Mouse (Mus musculus) kidney, postnatal 0 days (tissue): ENCODE results near the gene Ebf4. TPM values are rescaled to one million over a fixed set of nuclear protein-coding genes. Genes with fewer than 3 reads are reported as not detected.

Experiments
- ATAC-seq: fragments of 200-750 bp; cut with Nextera tagmentation; replicated peaks from 2 replicates; pipeline ENCODE4 v1.8.0; 2017; ENCODE audit warnings: low read depth, moderate number of reproducible peaks, moderate TSS enrichment, moderate library complexity; ENCODE audit not compliant: low FRiP score
- DNase-seq: peaks from one replicate; pipeline ENCODE4 v3.0.0-alpha.2; 2016; ENCODE audit warnings: low spot score
- H3K27ac ChIP-seq: fragments of 300-500 bp; sonication (generic); 2 replicates; pipeline ENCODE4 v1.5.1; 2014; ENCODE audit warnings: mild to moderate bottlenecking
- H3K27me3 ChIP-seq: fragments of 300-500 bp; sonication (generic); 2 replicates; pipeline ENCODE4 v1.6.1; 2014; ENCODE audit warnings: low read length, mixed read lengths; ENCODE audit not compliant: insufficient read depth
- H3K36me3 ChIP-seq: fragments of 300-500 bp; sonication (generic); 2 replicates; pipeline ENCODE4 v1.6.1; 2014; ENCODE audit warnings: low read length, mixed read lengths; ENCODE audit not compliant: insufficient read depth
- H3K4me1 ChIP-seq: fragments of 300-500 bp; sonication (generic); replicated peaks from 2 replicates; pipeline ENCODE4 v1.6.1; 2014; ENCODE audit warnings: antibody characterized with exemption, low read length, mixed read lengths; ENCODE audit not compliant: insufficient read depth
- H3K4me2 ChIP-seq: fragments of 300-500 bp; sonication (generic); 2 replicates; pipeline ENCODE4 v1.6.1; 2014; ENCODE audit warnings: mild to moderate bottlenecking, low read length, moderate library complexity, mixed read lengths
- H3K4me3 ChIP-seq: fragments of 300-500 bp; sonication (generic); replicated peaks from 2 replicates; pipeline ENCODE4 v1.5.1; 2014; ENCODE audit warnings: low read depth, low read length
- H3K9ac ChIP-seq: fragments of 300-500 bp; sonication (generic); 2 replicates; pipeline ENCODE4 v1.6.1; 2014; ENCODE audit warnings: low read depth, low read length
- H3K9me3 ChIP-seq: fragments of 300-500 bp; sonication (generic); replicated peaks from 2 replicates; pipeline ENCODE4 v1.6.1; 2016; ENCODE audit warnings: low read length, inconsistent platforms, mixed read lengths
- CTCF ChIP-seq: IDR thresholded peaks from 2 replicates; pipeline ENCODE4 v1.5.1; 2016; ENCODE audit warnings: antibody characterized with exemption, low read depth, mild to moderate bottlenecking, moderate library complexity
- WGBS: fragments of 180-500 bp; shearing (Covaris S2); extraction: QIAGEN DNeasy Blood & Tissue Kit; methylation state at CpG from one replicate; pipeline ENCODE4 v1.1.7; 2014; 5-methylcytosine and 5-hydroxymethylcytosine counted together
- polyA plus RNA-seq: library from polyadenylated mRNA; unstranded; fragments of >200 nt; fragmentation: Nextera tagmentation; extraction: Ambion mirVana; gene quantifications from 2 replicates; pipeline ENCODE4 v1.2.1, GENCODE M21; 2015

Ebf4 gene
- polyA plus RNA-seq, 1 experiment from 2014 or later: 3.7 TPM

- ATAC-seq (no peak), DNase-seq (no peak)
- 32% methylated on average over 3 of the region's 3 CpGs for WGBS
- Histone ChIP-seq H3K36me3 (no peaks in the 10 kb centered on the region), H3K9me3 (no peaks in the 10 kb centered on the region), H3K27ac (no peak overlapping the region), H3K4me3 (no peak overlapping the region), H3K4me1 (peaks cover 8% of the 10 kb centered on the region; the same call in 1 of the 2 replicates), H3K27me3 (no peaks in the 10 kb centered on the region), H3K9ac (no peak overlapping the region), H3K4me2 (no peak overlapping the region)
- TF ChIP-seq CTCF: no peak
Observed at GRCm38 (mm10) chr2:130293009-130293408, 2.0 kb upstream of the Ebf4 start.

DNA sequence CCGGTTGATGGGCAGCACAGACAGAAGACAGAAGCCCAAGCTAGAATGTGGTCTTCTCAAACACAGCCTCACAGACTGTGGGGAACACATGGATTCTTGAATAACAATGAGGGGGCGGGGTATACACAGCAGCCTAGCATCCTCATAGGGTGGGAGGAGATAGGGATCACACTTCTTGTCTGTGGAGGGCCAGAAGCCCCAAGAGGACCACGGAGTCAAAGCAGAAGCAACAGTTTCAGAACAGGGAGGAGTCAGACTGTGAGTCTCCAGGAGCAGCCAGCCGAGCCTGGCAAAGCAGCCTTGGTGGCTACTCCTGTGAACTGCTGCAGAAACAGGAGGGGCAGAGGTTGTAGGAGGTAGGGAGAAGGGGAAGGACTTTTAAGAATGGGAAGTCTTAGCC lies 1.5 kb upstream of the Ebf4 start:
- no peak overlapping the region for H3K27ac ChIP-seq
- no peaks in the 10 kb centered on the region for H3K36me3 ChIP-seq
- H3K9me3 ChIP-seq: no peaks in the 10 kb centered on the region
- H3K4me3 ChIP-seq: no peak overlapping the region
- H3K9ac ChIP-seq: no peak overlapping the region
- peaks cover 8% of the 10 kb centered on the region; the same call in 1 of the 2 replicates for H3K4me1 ChIP-seq
- ATAC-seq (peak; percentile 66), DNase-seq (peak; percentile 81)
- no peaks in the 10 kb centered on the region for H3K27me3 ChIP-seq
- 4% methylated on average over 4 of the region's 4 CpGs for WGBS
- TF ChIP-seq CTCF: no peak
- 0 out of 2 replicates have a peak overlapping the region, but pooled peaks have one; percentile 6 for H3K4me2 ChIP-seq

DNA sequence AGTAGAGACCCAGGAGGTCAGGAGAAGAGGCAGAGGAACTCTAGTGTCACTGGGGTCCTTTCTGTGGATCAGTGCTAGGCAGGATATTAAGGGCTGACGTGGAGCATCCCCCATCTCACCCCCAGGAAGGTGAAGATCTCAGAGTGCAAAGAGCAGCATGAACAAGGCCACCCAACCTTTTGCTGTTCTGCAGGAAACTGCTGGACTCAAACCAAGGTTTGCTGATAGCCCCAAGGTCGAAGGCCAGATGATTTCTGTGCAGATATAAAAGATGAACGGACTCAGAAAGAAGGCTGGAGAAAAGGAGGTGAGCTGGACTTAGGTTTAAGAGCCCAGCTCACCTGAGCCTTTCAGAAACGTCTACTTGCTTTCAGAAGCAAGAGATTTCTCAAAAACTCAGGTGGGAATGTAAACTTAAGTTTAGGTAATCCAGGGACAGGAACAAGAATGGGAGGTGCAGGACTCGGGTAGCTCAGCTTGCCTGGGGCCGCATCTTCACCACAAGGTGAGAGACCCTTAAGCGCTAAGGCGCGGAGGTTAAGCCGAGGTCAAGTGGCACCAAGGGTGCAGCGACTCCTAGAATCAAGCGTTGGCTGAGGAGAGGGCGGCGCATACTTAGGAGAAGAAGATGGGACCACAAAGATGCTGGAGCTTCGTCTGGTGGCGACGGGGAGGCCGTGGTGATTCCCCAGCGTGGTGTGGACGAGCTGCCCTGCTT lies 592 bp upstream of the Ebf4 start:
- WGBS: 10% methylated on average over 20 of the region's 20 CpGs
- Histone ChIP-seq H3K4me3 (peak overlapping the region; percentile 68), H3K4me2 (peak overlapping the region; percentile 88), H3K27ac (0 out of 2 replicates have a peak overlapping the region, but pooled peaks have one; percentile 42), H3K36me3 (no peaks in the 10 kb centered on the region), H3K4me1 (peaks cover 8% of the 10 kb centered on the region; the same call in 1 of the 2 replicates), H3K9ac (peak overlapping the region; percentile 78), H3K9me3 (no peaks in the 10 kb centered on the region), H3K27me3 (no peaks in the 10 kb centered on the region)
- ATAC-seq (no peak), DNase-seq (peak; percentile 20)
- TF ChIP-seq CTCF: no peak

DNA sequence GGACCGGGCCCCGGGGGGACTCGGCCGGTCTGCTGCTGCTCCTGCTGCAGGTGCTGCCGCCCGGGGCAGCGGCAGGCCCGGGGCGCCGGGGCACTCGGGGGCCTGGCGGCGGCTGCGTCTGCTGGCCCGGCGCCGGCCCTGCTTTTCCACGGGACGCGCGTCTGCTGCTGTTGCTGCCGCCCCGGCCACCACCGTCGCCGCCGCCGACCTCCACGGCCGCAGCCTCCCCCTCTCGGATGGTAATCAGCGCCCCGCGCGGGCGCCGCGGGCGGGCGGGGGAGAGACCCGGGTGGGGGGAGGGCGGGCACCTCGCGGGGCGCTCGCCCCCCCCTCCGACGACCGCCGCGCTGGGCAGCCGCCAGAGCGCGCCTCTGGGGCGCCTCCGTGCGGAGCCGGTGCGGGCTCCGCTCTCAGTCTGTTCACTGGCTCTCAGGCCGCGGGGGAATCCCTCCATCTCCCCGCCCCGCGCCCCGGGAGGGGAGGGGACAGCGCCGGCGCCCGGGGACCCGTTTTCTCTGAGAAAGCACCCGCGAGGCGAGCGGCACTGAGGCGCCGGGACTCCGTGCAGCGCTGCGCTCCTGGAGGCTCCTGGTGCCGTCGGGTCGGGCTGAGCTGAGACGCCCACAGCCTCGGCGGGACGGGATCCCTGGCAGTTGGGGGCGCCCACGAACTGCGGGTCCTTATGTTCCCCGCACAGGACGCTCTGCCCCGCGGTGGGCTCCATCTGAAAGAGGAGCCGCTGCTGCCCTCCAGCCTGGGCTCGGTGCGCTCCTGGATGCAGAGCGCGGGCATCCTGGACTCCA lies 563 bp downstream of the Ebf4 start:
- Histone ChIP-seq H3K4me1 (peaks cover 8% of the 10 kb centered on the region; the same call in 1 of the 2 replicates), H3K27ac (peak overlapping the region; percentile 42; the same call in 1 of the 2 replicates)
- WGBS: under 1% methylated on average over 68 of the region's 99 CpGs

GRCm38 (mm10) chr2:130296134-130296745 lies 1.3 kb downstream of the Ebf4 start:
- TF ChIP-seq CTCF: no peak
- Histone ChIP-seq H3K4me2 (peak overlapping the region; percentile 88), H3K27me3 (no peaks in the 10 kb centered on the region), H3K4me3 (peak overlapping the region; percentile 68), H3K9me3 (no peaks in the 10 kb centered on the region), H3K27ac (no peak overlapping the region), H3K9ac (peak overlapping the region; percentile 78; the same call in 1 of the 2 replicates), H3K36me3 (0 out of 2 replicates have a peak, but pooled peaks cover 3% of the 10 kb centered on the region), H3K4me1 (peaks cover 8% of the 10 kb centered on the region; the same call in 1 of the 2 replicates)
- ATAC-seq (no peak), DNase-seq (peak; percentile 65)
- 3% methylated on average over 20 of the region's 20 CpGs for WGBS

More for the DNA sequence above, 563 bp downstream of the Ebf4 start:
- Histone ChIP-seq H3K36me3 (0 out of 2 replicates have a peak, but pooled peaks cover 3% of the 10 kb centered on the region), H3K4me2 (peak overlapping the region; percentile 88), H3K9me3 (no peaks in the 10 kb centered on the region), H3K27me3 (no peaks in the 10 kb centered on the region), H3K9ac (peak overlapping the region; percentile 78), H3K4me3 (peak overlapping the region; percentile 68)
- DNase-seq (peak; percentile 64), ATAC-seq (peak; percentile 35; the same call in 1 of the 2 replicates)
- TF ChIP-seq CTCF: 0 out of 2 replicates have a peak, but pooled peaks have one; percentile 7

DNA sequence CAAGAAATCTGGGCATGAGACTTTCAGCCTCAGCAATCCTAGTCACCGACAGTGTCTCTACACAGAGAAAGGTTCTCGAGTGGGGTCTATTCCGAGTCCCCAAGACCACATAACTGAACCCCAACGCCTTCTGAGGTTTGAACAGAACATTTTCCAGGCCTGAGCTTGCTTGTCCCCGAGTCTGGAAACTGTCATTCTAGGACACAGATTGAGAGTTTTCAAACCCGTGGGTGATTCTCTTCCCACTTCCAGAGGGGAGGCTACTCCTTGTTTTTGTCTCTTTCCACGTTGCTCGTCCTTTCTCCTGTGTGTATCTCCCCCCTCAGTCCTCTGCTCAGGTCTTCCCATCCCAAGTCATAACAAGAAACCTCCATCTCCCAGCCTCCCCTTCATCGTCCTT lies 2.6 kb downstream of the Ebf4 start:
- 79% methylated on average over 9 of the region's 9 CpGs for WGBS
- H3K4me2 ChIP-seq: no peak overlapping the region
- no peak overlapping the region for H3K27ac ChIP-seq
- no peaks in the 10 kb centered on the region for H3K27me3 ChIP-seq
- ATAC-seq (no peak), DNase-seq (no peak)
- H3K4me1 ChIP-seq: peaks cover 8% of the 10 kb centered on the region; the same call in 1 of the 2 replicates
- H3K4me3 ChIP-seq: no peak overlapping the region
- H3K9me3 ChIP-seq: no peaks in the 10 kb centered on the region
- no peak overlapping the region for H3K9ac ChIP-seq
- H3K36me3 ChIP-seq: 0 out of 2 replicates have a peak, but pooled peaks cover 3% of the 10 kb centered on the region
- TF ChIP-seq CTCF: no peak
